Mouse (Mus musculus): ENCODE results near the gene Nans. TPM values are rescaled to one million over a fixed set of nuclear protein-coding genes. Genes with fewer than 3 reads are reported as not detected.

Nans gene
- polyA plus RNA-seq, 1 experiment from 2014 or later: 97.6 TPM

DNA sequence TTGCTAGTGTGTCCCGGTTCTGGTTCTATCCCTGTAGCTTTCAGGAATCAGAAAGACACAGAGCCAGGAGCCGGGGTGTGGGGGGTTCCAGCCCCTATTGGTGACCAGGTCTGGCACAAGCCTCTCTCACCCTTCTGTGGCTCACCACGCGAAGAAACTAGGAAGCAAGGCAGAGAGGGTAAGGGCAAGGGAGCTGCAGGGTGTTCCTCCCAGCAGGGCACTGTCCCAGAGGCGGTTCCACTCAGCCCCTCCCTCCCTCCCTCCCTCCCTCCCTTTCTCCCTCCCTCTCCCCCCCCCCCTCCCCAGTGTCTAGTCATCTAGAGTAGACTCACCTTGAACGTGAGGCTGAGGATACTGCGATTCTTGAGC is 38.5 kb downstream of the Nans start:
- WGBS: 4% methylated on average over 6 of the region's 7 CpGs
- Histone ChIP-seq H3K27ac (replicated peaks; ENCODE audit: low read depth, low read length) (no peak overlapping the region), H3K4me2 (ENCODE audit: low read depth, low read length) (peak overlapping the region; percentile 44), H3K4me3 (ENCODE audit: low read depth, low read length) (peak overlapping the region; percentile 19), H3K9me3 (replicated peaks; ENCODE audit: control insufficient read depth, low read length) (no peaks in the 10 kb centered on the region), H3K9ac (replicated peaks; ENCODE audit: low read length) (peak overlapping the region; percentile 32), H3K4me1 (ENCODE audit: control insufficient read depth, insufficient read depth, low read length) (no peaks in the 10 kb centered on the region), H3K36me3 (replicated peaks; ENCODE audit: control insufficient read depth, insufficient read depth, low read depth, low read length) (no peaks in the 10 kb centered on the region), H3K27me3 (ENCODE audit: control insufficient read depth, insufficient read depth, low read length) (no peaks in the 10 kb centered on the region)
- ATAC-seq (replicated peaks; ENCODE audit: insufficient number of reproducible peaks, low FRiP score, low TSS enrichment, low read depth) (0 out of 2 replicates have a peak, but pooled peaks have one; percentile 48), DNase-seq (ENCODE audit: low spot score) (peak; percentile 11)

DNA sequence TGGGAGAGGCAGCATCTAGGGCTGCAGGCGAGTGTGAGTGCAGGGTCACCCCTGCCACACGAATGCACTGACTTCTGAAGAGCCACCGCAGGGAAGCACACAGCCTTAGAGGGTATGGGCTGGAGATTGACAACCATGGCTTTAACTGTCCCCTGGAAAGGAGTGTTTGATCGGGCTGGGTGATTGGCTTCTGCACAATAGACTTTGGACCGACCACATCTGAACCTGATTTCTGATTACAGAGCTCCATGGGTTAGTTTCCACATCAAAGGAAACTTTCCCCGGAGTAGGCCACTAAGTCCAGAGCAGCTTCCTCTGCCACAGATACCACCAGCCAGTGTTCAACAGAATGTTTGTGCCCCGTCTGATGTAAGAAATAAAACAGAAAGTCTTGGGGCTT is 40.7 kb downstream of the Nans start:
- Histone ChIP-seq H3K27ac (replicated peaks; ENCODE audit: low read depth, low read length) (no peak overlapping the region), H3K9ac (replicated peaks; ENCODE audit: low read length) (no peak overlapping the region), H3K36me3 (replicated peaks; ENCODE audit: control insufficient read depth, insufficient read depth, low read depth, low read length) (no peaks in the 10 kb centered on the region), H3K4me3 (ENCODE audit: low read depth, low read length) (no peak overlapping the region), H3K9me3 (replicated peaks; ENCODE audit: control insufficient read depth, low read length) (no peaks in the 10 kb centered on the region), H3K4me1 (ENCODE audit: control insufficient read depth, insufficient read depth, low read length) (peaks cover 2% of the 10 kb centered on the region; the same call in 1 of the 2 replicates), H3K27me3 (ENCODE audit: control insufficient read depth, insufficient read depth, low read length) (peaks cover 8% of the 10 kb centered on the region), H3K4me2 (ENCODE audit: low read depth, low read length) (no peak overlapping the region)
- peak; percentile 18 for DNase-seq (ENCODE audit: low spot score)
- WGBS: 38% methylated on average over 7 of the region's 7 CpGs
- ATAC-seq (replicated peaks; ENCODE audit: insufficient number of reproducible peaks, low FRiP score, low TSS enrichment, low read depth): no peak

GRCm38 (mm10) chr4:46532511-46532910 is 43.5 kb downstream of the Nans start:
- DNase-seq (ENCODE audit: low spot score): no peak
- Histone ChIP-seq H3K4me2 (ENCODE audit: low read depth, low read length) (no peak overlapping the region), H3K36me3 (replicated peaks; ENCODE audit: control insufficient read depth, insufficient read depth, low read depth, low read length) (no peaks in the 10 kb centered on the region), H3K27me3 (ENCODE audit: control insufficient read depth, insufficient read depth, low read length) (peaks cover 27% of the 10 kb centered on the region), H3K4me3 (ENCODE audit: low read depth, low read length) (no peak overlapping the region), H3K9ac (replicated peaks; ENCODE audit: low read length) (no peak overlapping the region), H3K27ac (replicated peaks; ENCODE audit: low read depth, low read length) (no peak overlapping the region), H3K9me3 (replicated peaks; ENCODE audit: control insufficient read depth, low read length) (no peaks in the 10 kb centered on the region), H3K4me1 (ENCODE audit: control insufficient read depth, insufficient read depth, low read length) (peaks cover 2% of the 10 kb centered on the region; the same call in 1 of the 2 replicates)
- WGBS: 82% methylated on average over 2 of the region's 2 CpGs
- ATAC-seq (replicated peaks; ENCODE audit: insufficient number of reproducible peaks, low FRiP score, low TSS enrichment, low read depth): no peak

GRCm38 (mm10) chr4:46532926-46533325 is 43.9 kb downstream of the Nans start:
- ATAC-seq (replicated peaks; ENCODE audit: insufficient number of reproducible peaks, low FRiP score, low TSS enrichment, low read depth) (no peak), DNase-seq (ENCODE audit: low spot score) (no peak)
- Histone ChIP-seq H3K27ac (replicated peaks; ENCODE audit: low read depth, low read length) (no peak overlapping the region), H3K4me1 (ENCODE audit: control insufficient read depth, insufficient read depth, low read length) (peaks cover 2% of the 10 kb centered on the region; the same call in 1 of the 2 replicates), H3K4me2 (ENCODE audit: low read depth, low read length) (no peak overlapping the region), H3K9ac (replicated peaks; ENCODE audit: low read length) (no peak overlapping the region), H3K9me3 (replicated peaks; ENCODE audit: control insufficient read depth, low read length) (no peaks in the 10 kb centered on the region), H3K36me3 (replicated peaks; ENCODE audit: control insufficient read depth, insufficient read depth, low read depth, low read length) (no peaks in the 10 kb centered on the region), H3K27me3 (ENCODE audit: control insufficient read depth, insufficient read depth, low read length) (peaks cover 27% of the 10 kb centered on the region), H3K4me3 (ENCODE audit: low read depth, low read length) (no peak overlapping the region)
- 67% methylated on average over 7 of the region's 7 CpGs for WGBS

GRCm38 (mm10) chr4:46533934-46534720 is 45.1 kb downstream of the Nans start:
- no peak overlapping the region for H3K4me3 ChIP-seq (ENCODE audit: low read depth, low read length)
- no peak for ATAC-seq (replicated peaks; ENCODE audit: insufficient number of reproducible peaks, low FRiP score, low TSS enrichment, low read depth)
- H3K9ac ChIP-seq (replicated peaks; ENCODE audit: low read length): no peak overlapping the region; the same call in 1 of the 2 replicates
- 10% methylated on average over 29 of the region's 29 CpGs for WGBS
- H3K4me1 ChIP-seq (ENCODE audit: control insufficient read depth, insufficient read depth, low read length): peaks cover 2% of the 10 kb centered on the region; the same call in 1 of the 2 replicates
- peak; percentile 16 for DNase-seq (ENCODE audit: low spot score)
- peaks cover 29% of the 10 kb centered on the region for H3K27me3 ChIP-seq (ENCODE audit: control insufficient read depth, insufficient read depth, low read length)
- H3K4me2 ChIP-seq (ENCODE audit: low read depth, low read length): peak overlapping the region; percentile 37
- no peaks in the 10 kb centered on the region for H3K36me3 ChIP-seq (replicated peaks; ENCODE audit: control insufficient read depth, insufficient read depth, low read depth, low read length)
- no peaks in the 10 kb centered on the region for H3K9me3 ChIP-seq (replicated peaks; ENCODE audit: control insufficient read depth, low read length)
- H3K27ac ChIP-seq (replicated peaks; ENCODE audit: low read depth, low read length): no peak overlapping the region

DNA sequence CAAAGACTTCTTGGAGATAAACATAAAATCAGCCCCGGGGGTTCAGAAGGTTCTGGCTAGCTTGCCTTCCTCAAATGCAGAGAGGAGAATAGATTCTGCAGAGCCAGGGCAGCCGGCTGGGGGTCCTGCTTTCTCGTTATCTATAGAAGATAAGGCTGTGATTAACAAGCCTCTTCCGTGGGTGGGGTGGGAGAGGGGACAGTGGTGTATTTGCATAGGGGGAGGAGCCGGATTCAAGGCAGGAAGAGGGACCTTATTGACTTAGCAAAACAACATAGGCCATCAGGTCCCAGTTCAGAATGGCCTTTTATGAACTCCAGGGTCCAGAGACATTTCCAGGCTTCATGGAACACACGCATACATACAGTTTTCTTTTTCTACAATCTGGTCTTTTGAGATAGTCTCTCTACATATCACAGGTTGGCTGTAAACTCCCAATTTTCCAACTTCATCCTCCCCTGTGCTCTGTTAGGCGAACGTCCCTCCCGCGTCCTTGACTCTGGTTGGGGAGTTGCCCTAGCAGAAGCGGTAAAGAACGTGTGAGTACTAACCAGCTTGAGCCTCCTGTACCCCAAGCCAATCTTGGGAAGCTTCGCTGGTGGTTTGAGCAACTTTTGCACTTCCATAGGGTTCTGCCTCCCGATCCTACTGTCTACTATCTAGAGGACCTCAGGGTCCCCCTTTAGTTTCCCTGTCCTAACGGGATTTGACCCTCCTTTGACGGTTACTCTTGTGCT is 46.2 kb downstream of the Nans start:
- Histone ChIP-seq H3K27me3 (ENCODE audit: control insufficient read depth, insufficient read depth, low read length) (peaks cover 29% of the 10 kb centered on the region), H3K9ac (replicated peaks; ENCODE audit: low read length) (0 out of 2 replicates have a peak overlapping the region, but pooled peaks have one; percentile 25), H3K36me3 (replicated peaks; ENCODE audit: control insufficient read depth, insufficient read depth, low read depth, low read length) (no peaks in the 10 kb centered on the region), H3K4me1 (ENCODE audit: control insufficient read depth, insufficient read depth, low read length) (peaks cover 2% of the 10 kb centered on the region; the same call in 1 of the 2 replicates), H3K27ac (replicated peaks; ENCODE audit: low read depth, low read length) (no peak overlapping the region), H3K4me2 (ENCODE audit: low read depth, low read length) (peak overlapping the region; percentile 78), H3K4me3 (ENCODE audit: low read depth, low read length) (peak overlapping the region; percentile 41), H3K9me3 (replicated peaks; ENCODE audit: control insufficient read depth, low read length) (no peaks in the 10 kb centered on the region)
- whole genome bisulfite sequencing: 7% methylated on average over 16 of the region's 16 CpGs
- DNase-seq (ENCODE audit: low spot score): no peak
- no peak for ATAC-seq (replicated peaks; ENCODE audit: insufficient number of reproducible peaks, low FRiP score, low TSS enrichment, low read depth)

GRCm38 (mm10) chr4:46535840-46536361 is 46.9 kb downstream of the Nans start, which contains the start of gene Trim14:
Gene Trim14 (minus strand): TSS chr4:46536141.
- Histone ChIP-seq H3K4me1 (ENCODE audit: control insufficient read depth, insufficient read depth, low read length) (peaks cover 2% of the 10 kb centered on the region; the same call in 1 of the 2 replicates), H3K27ac (replicated peaks; ENCODE audit: low read depth, low read length) (no peak within 1 kb of the TSS), H3K27me3 (ENCODE audit: control insufficient read depth, insufficient read depth, low read length) (peaks cover 29% of the 10 kb centered on the region), H3K9me3 (replicated peaks; ENCODE audit: control insufficient read depth, low read length) (no peaks in the 10 kb centered on the region), H3K36me3 (replicated peaks; ENCODE audit: control insufficient read depth, insufficient read depth, low read depth, low read length) (no peaks in the 10 kb centered on the region), H3K4me2 (ENCODE audit: low read depth, low read length) (peak within 1 kb of the TSS; percentile 78), H3K4me3 (ENCODE audit: low read depth, low read length) (peak within 1 kb of the TSS; percentile 41), H3K9ac (replicated peaks; ENCODE audit: low read length) (0 out of 2 replicates have a peak within 1 kb of the TSS, but pooled peaks have one; percentile 25)
- WGBS: under 1% methylated on average over 45 of the region's 46 CpGs
- peak; percentile 50 for ATAC-seq (replicated peaks; ENCODE audit: insufficient number of reproducible peaks, low FRiP score, low TSS enrichment, low read depth)
- peak; percentile 61 for DNase-seq (ENCODE audit: low spot score)
